ENCODE assay signal across 11 mouse cellular contexts in the genomic region with DNA sequence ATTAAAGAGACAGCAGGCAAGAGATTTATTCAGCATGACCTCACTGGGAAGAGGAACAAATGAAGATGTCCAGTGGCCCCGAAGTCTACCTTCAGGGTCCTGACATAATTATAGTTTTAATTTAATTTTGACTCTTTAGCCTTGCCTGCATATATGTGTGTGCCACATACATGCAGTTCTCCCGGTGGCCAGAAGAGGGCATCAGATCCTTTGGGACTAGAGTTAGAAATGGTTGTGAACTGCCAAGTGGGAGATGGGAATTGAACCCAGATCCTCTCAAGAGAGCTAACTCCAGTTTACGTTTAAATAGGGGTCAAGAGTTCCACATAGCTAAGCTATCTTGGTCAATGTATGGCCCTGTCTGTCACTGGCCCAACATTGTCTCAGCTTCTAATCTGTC. TPM values are rescaled to one million over a fixed set of nuclear protein-coding genes. Genes with fewer than 3 reads are reported as not detected.
DNase-seq lines count a peak whose midpoint lies in the region; ATAC-seq and TF ChIP-seq lines count a peak whose summit lies in the region.
"Had no signal": no experiment of that assay in that cellular context is flagged by ENCODE, and none has a peak within 500 bp of the region (broad histone marks: within the 10 kb centered on the region; RNA-seq: fewer than 3 reads in every experiment).

No protein-coding gene starts in this region.

- no peak for TF ChIP-seq POLR2A in kidney, adult 2 months (IDR thresholded peaks at IDR 0.05; ENCODE audit: low read depth, low read length)
- no peak for TF ChIP-seq POLR2A in testis, adult 2 months (IDR thresholded peaks at IDR 0.05; ENCODE audit: control insufficient read depth, low read depth, low read length)
- no peak for TF ChIP-seq POLR2A in bone marrow, adult 2 months (IDR thresholded peaks at IDR 0.05; ENCODE audit: borderline replicate concordance, control insufficient read depth, low read depth, low read length)

- no peak overlapping the region for H3K9ac ChIP-seq in stomach, postnatal 0 days (ENCODE audit: low read length)
- H3K9ac ChIP-seq: liver, embryonic 15.5 days had no signal

- H3K27ac ChIP-seq in kidney, adult 2 months (ENCODE audit: insufficient read depth, low read depth, low read length): no peak overlapping the region
- no peak overlapping the region for H3K27ac ChIP-seq in testis, adult 2 months (ENCODE audit: control insufficient read depth, insufficient read depth, low read depth, low read length)
- H3K27ac ChIP-seq in bone marrow, adult 2 months (ENCODE audit: control insufficient read depth, insufficient read depth, low read depth, low read length, poor library complexity): no peak overlapping the region
- 0 out of 2 replicates have a peak overlapping the region, but pooled peaks have one; percentile 1 for H3K27ac ChIP-seq in stomach, postnatal 0 days (replicated peaks)
- H3K27ac ChIP-seq: liver, embryonic 15.5 days had no signal

- no peak overlapping the region for H3K4me2 ChIP-seq in stomach, postnatal 0 days (replicated peaks; ENCODE audit: low read depth)
- H3K4me2 ChIP-seq: liver, embryonic 15.5 days had no signal

- TF ChIP-seq EP300 in stomach, postnatal 0 days (optimal IDR thresholded peaks at IDR 0.05): no peak

- 85% methylated on average over 3 of the region's 3 CpGs for WGBS in kidney, adult 2 months
- 82% methylated on average over 3 of the region's 3 CpGs for WGBS in bone marrow, adult 2 months
- WGBS in stomach, postnatal 0 days: 83% methylated on average over 3 of the region's 3 CpGs

- peaks cover 2% of the 10 kb centered on the region; the same call in 1 of the 2 replicates for H3K4me1 ChIP-seq in kidney, adult 2 months (ENCODE audit: control insufficient read depth, insufficient read depth, low read length)
- peaks cover 20% of the 10 kb centered on the region for H3K4me1 ChIP-seq in testis, adult 2 months (ENCODE audit: control insufficient read depth, insufficient read depth, low read length)
- H3K4me1 ChIP-seq in bone marrow, adult 2 months (ENCODE audit: control insufficient read depth, insufficient read depth, low read length): peaks cover 6% of the 10 kb centered on the region
- H3K4me1 ChIP-seq in stomach, postnatal 0 days (replicated peaks; ENCODE audit: control insufficient read depth, insufficient read depth): no peaks in the 10 kb centered on the region

- no peaks in the 10 kb centered on the region for H3K36me3 ChIP-seq in kidney, adult 2 months (ENCODE audit: control insufficient read depth, insufficient read depth, low read length)
- H3K36me3 ChIP-seq in testis, adult 2 months (ENCODE audit: control insufficient read depth, insufficient read depth, low read length): no peaks in the 10 kb centered on the region
- H3K36me3 ChIP-seq in stomach, postnatal 0 days (ENCODE audit: control insufficient read depth, insufficient read depth, low read length): no peaks in the 10 kb centered on the region
- H3K36me3 ChIP-seq: liver, embryonic 15.5 days had no signal

- no peaks in the 10 kb centered on the region for H3K9me3 ChIP-seq in stomach, postnatal 0 days (ENCODE audit: control insufficient read depth, low read length)

- intact Hi-C loops in heart, postnatal 10 days (cut with DNase I): no loop called here

- no peak for DNase-seq in kidney, adult 2 months
- DNase-seq in kidney, postnatal 10 days: no peak
- DNase-seq in testis, postnatal 10 days (ENCODE audit: low spot score): no peak
- no peak for DNase-seq in stomach, postnatal 0 days (ENCODE audit: low spot score)
- no peak for DNase-seq in heart, postnatal 10 days
- DNase-seq: adrenal gland, postnatal 36 days; cerebellum, adult 11-12 months; kidney, adult 11 months had no signal

- no peaks in the 10 kb centered on the region for H3K27me3 ChIP-seq in kidney, adult 2 months (replicated peaks; ENCODE audit: control insufficient read depth, insufficient read depth, low read length)
- no peaks in the 10 kb centered on the region for H3K27me3 ChIP-seq in testis, adult 2 months (ENCODE audit: control insufficient read depth, insufficient read depth, low read length)
- no peaks in the 10 kb centered on the region for H3K27me3 ChIP-seq in stomach, postnatal 0 days (ENCODE audit: control insufficient read depth, insufficient read depth, low read length)
- H3K27me3 ChIP-seq: liver, embryonic 15.5 days had no signal

- TF ChIP-seq CTCF in kidney, adult 2 months (conservative IDR thresholded peaks at IDR 0.05; ENCODE audit: insufficient read depth, insufficient read length, low read depth, low read length): peak; percentile 33
- TF ChIP-seq CTCF in testis, adult 2 months (IDR thresholded peaks at IDR 0.05; ENCODE audit: control insufficient read depth, insufficient read depth, insufficient replicate concordance, low read depth, low read length): peak; percentile 5; the same call in 1 of the 2 replicates
- peak; percentile 27; the same call in 1 of the 2 replicates for TF ChIP-seq CTCF in bone marrow, adult 2 months (IDR thresholded peaks at IDR 0.05; ENCODE audit: control insufficient read depth, insufficient read depth, low read length)
- peak; percentile 60 for TF ChIP-seq CTCF in stomach, postnatal 0 days (IDR thresholded peaks at IDR 0.05; ENCODE audit: low read depth)

- H3K4me3 ChIP-seq in kidney, adult 2 months (ENCODE audit: insufficient read depth, low read depth, low read length): no peak overlapping the region
- H3K4me3 ChIP-seq in testis, adult 2 months (ENCODE audit: control insufficient read depth, low read depth, low read length): no peak overlapping the region
- no peak overlapping the region for H3K4me3 ChIP-seq in bone marrow, adult 2 months (replicated peaks; ENCODE audit: control insufficient read depth, low read depth, low read length)
- H3K4me3 ChIP-seq in stomach, postnatal 0 days (ENCODE audit: low read depth, low read length): no peak overlapping the region
- H3K4me3 ChIP-seq: liver, embryonic 15.5 days had no signal

- ATAC-seq in stomach, postnatal 0 days (ENCODE audit: low FRiP score, low TSS enrichment): no peak

RNA-seq across cellular contexts. Expression of a gene that starts 5.6 kb away (rescaled TPM):
- polyA plus RNA-seq in kidney, adult 2 months (2012; rRNA removed): 190 and 242 TPM in 2 replicates
- 174 and 212 TPM in 2 replicates for polyA plus RNA-seq in testis, adult 2 months (2012; rRNA removed)
- 29.0 and 57.2 TPM in 2 replicates for polyA plus RNA-seq in bone marrow, adult 2 months (2011; ENCODE audit: insufficient read depth, insufficient read length, low replicate concordance, missing spikeins)
- polyA plus RNA-seq in stomach, postnatal 0 days (2015; fragmentation: Nextera tagmentation; extraction: Ambion mirVana): 197 and 214 TPM in 2 replicates
- 100 to 1,000 TPM; 165 to 171 TPM for total RNA-seq in heart, postnatal 10 days (2021)

RNA-seq across cellular contexts. Expression of a gene that starts 26.5 kb away (rescaled TPM):
- polyA plus RNA-seq in kidney, adult 2 months (2012; rRNA removed): 35.6 and 36.6 TPM in 2 replicates
- 16.4 and 16.7 TPM in 2 replicates for polyA plus RNA-seq in testis, adult 2 months (2012; rRNA removed)
- polyA plus RNA-seq in bone marrow, adult 2 months (2011; ENCODE audit: insufficient read depth, insufficient read length, low replicate concordance, missing spikeins): 9.6 and 11.9 TPM in 2 replicates
- 15.4 and 16.9 TPM in 2 replicates for polyA plus RNA-seq in stomach, postnatal 0 days (2015; fragmentation: Nextera tagmentation; extraction: Ambion mirVana)
- total RNA-seq in heart, postnatal 10 days (2021): 10 to 100 TPM; 31.2 to 32.4 TPM

RNA-seq across cellular contexts. Expression of a gene that starts 59.8 kb away (rescaled TPM):
- polyA plus RNA-seq in kidney, adult 2 months (2012; rRNA removed): 0.14 and 0.24 TPM in 2 replicates
- 0.11 and 0.16 TPM in 2 replicates for polyA plus RNA-seq in testis, adult 2 months (2012; rRNA removed)
- 0.56 and 0.72 TPM in 2 replicates for polyA plus RNA-seq in bone marrow, adult 2 months (2011; ENCODE audit: insufficient read depth, insufficient read length, low replicate concordance, missing spikeins)
- 9.2 and 11.6 TPM in 2 replicates for polyA plus RNA-seq in stomach, postnatal 0 days (2015; fragmentation: Nextera tagmentation; extraction: Ambion mirVana)
- not detected for total RNA-seq in heart, postnatal 10 days (2021)

Comparison
In these comparisons a context has a peak if more than half of its experiments do, and no peak if none do; other contexts are left out.
1. CTCF ChIP-seq: peak in every context shown above with its lines; median percentile 60 in stomach, postnatal 0 days; 33 in kidney, adult 2 months; 27 in bone marrow, adult 2 months; 5 in testis, adult 2 months.